Mouse (Mus musculus): ENCODE data around the gene Ltn1. TPM values are rescaled to one million over a fixed set of nuclear protein-coding genes. Genes with fewer than 3 reads are reported as not detected.

Gene Ltn1
- polyA plus RNA-seq, 1 experiment from 2014 or later, result 20.7 TPM

DNA sequence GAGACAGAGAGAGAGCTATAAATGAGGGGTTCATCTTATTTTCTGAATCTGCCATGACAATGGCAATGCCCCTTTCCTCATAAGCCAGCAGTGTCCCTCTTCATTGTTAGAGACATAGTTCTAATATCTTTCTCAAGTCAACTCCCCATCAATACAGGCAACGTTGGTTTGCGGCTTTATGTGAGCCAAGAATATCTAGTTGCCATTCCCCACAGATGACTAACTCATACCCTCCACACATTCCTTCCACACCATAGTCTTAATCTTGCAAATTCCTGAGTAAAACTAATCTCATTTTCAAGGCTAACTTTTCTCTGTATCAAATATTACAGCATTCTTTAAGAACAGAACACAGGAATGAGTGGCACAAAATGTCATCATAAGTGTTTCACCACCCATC lies 49.4 kb downstream of the Ltn1 start:
- no peak for ATAC-seq (ENCODE audit: low read depth)
- H3K36me3 ChIP-seq, result peaks cover 82% of the 10 kb centered on the region
- H3K4me2 ChIP-seq, result no peak overlapping the region
- H3K27ac ChIP-seq (replicated peaks), result no peak overlapping the region
- WGBS, result 94% methylated on average over 2 of the region's 2 CpGs
- H3K9me3 ChIP-seq, result no peaks in the 10 kb centered on the region
- no peaks in the 10 kb centered on the region for H3K27me3 ChIP-seq
- H3K4me3 ChIP-seq, result no peak overlapping the region
- H3K9ac ChIP-seq, result no peak overlapping the region
- H3K4me1 ChIP-seq (replicated peaks), result no peaks in the 10 kb centered on the region

GRCm38 (mm10) chr16:87366445-87366844 lies 66.0 kb downstream of the Ltn1 start:
- Histone ChIP-seq H3K36me3 (peaks cover 63% of the 10 kb centered on the region), H3K27me3 (no peaks in the 10 kb centered on the region), H3K9ac (no peak overlapping the region), H3K4me1 (replicated peaks) (no peaks in the 10 kb centered on the region), H3K27ac (replicated peaks) (no peak overlapping the region), H3K9me3 (no peaks in the 10 kb centered on the region), H3K4me2 (no peak overlapping the region), H3K4me3 (no peak overlapping the region)
- ATAC-seq (ENCODE audit: low read depth), result no peak
- 96% methylated on average over 6 of the region's 6 CpGs for WGBS

- Histone ChIP-seq H3K4me3 (no peak overlapping the region), H3K27me3 (no peaks in the 10 kb centered on the region), H3K9me3 (no peaks in the 10 kb centered on the region), H3K9ac (no peak overlapping the region), H3K27ac (replicated peaks) (no peak overlapping the region), H3K4me2 (no peak overlapping the region), H3K36me3 (peaks cover 63% of the 10 kb centered on the region), H3K4me1 (replicated peaks) (no peaks in the 10 kb centered on the region)
- ATAC-seq (ENCODE audit: low read depth), result no peak
- WGBS, result 67% methylated on average over 10 of the region's 10 CpGs
Measured at GRCm38 (mm10) chr16:87366035-87366434, 66.4 kb downstream of the Ltn1 start.

GRCm38 (mm10) chr16:87364231-87364630 lies 68.2 kb downstream of the Ltn1 start:
- Histone ChIP-seq H3K9me3 (no peaks in the 10 kb centered on the region), H3K4me1 (replicated peaks) (no peaks in the 10 kb centered on the region), H3K9ac (no peak overlapping the region), H3K27me3 (no peaks in the 10 kb centered on the region), H3K27ac (replicated peaks) (no peak overlapping the region), H3K4me3 (no peak overlapping the region), H3K36me3 (peaks cover 68% of the 10 kb centered on the region), H3K4me2 (no peak overlapping the region)
- WGBS, result 93% methylated on average over 4 of the region's 4 CpGs
- no peak for ATAC-seq (ENCODE audit: low read depth)

- no peak overlapping the region for H3K9ac ChIP-seq
- no peaks in the 10 kb centered on the region for H3K9me3 ChIP-seq
- no peaks in the 10 kb centered on the region for H3K4me1 ChIP-seq (replicated peaks)
- peaks cover 63% of the 10 kb centered on the region for H3K36me3 ChIP-seq
- no peaks in the 10 kb centered on the region for H3K27me3 ChIP-seq
- ATAC-seq (ENCODE audit: low read depth), result no peak
- H3K27ac ChIP-seq (replicated peaks), result no peak overlapping the region
- H3K4me2 ChIP-seq, result no peak overlapping the region
- no peak overlapping the region for H3K4me3 ChIP-seq
- WGBS, result 91% methylated on average over 6 of the region's 6 CpGs
Measured at GRCm38 (mm10) chr16:87360096-87360495, 72.3 kb downstream of the Ltn1 start.

GRCm38 (mm10) chr16:87354748-87355147 lies 77.7 kb downstream of the Ltn1 start:
- Histone ChIP-seq H3K4me3 (peak overlapping the region; percentile 68), H3K27me3 (peaks cover 10% of the 10 kb centered on the region), H3K4me2 (peak overlapping the region; percentile 57), H3K36me3 (peaks cover 27% of the 10 kb centered on the region), H3K27ac (replicated peaks) (peak overlapping the region; percentile 90; the same call in 1 of the 2 replicates), H3K4me1 (replicated peaks) (peaks cover 2% of the 10 kb centered on the region; the same call in 1 of the 2 replicates), H3K9me3 (no peaks in the 10 kb centered on the region), H3K9ac (peak overlapping the region; percentile 75; the same call in 1 of the 2 replicates)
- ATAC-seq (ENCODE audit: low read depth), result no peak; the same call in 1 of the 2 replicates
- WGBS, result 81% methylated on average over 7 of the region's 7 CpGs

GRCm38 (mm10) chr16:87354075-87354583 lies 78.3 kb downstream of the Ltn1 start, which contains the start of gene N6amt1:
N6amt1 (plus strand) TSS chr16:87354185.
- H3K4me1 ChIP-seq (replicated peaks), result peaks cover 2% of the 10 kb centered on the region; the same call in 1 of the 2 replicates
- peaks cover 24% of the 10 kb centered on the region for H3K36me3 ChIP-seq
- peak within 1 kb of the TSS; percentile 57 for H3K4me2 ChIP-seq
- H3K27ac ChIP-seq (replicated peaks), result peak within 1 kb of the TSS; percentile 90
- 0% methylated on average over 48 of the region's 48 CpGs for WGBS
- H3K9ac ChIP-seq, result peak within 1 kb of the TSS; percentile 75
- ATAC-seq (ENCODE audit: low read depth), result peak; percentile 99
- H3K4me3 ChIP-seq, result peak within 1 kb of the TSS; percentile 68
- peaks cover 10% of the 10 kb centered on the region for H3K27me3 ChIP-seq
- no peaks in the 10 kb centered on the region for H3K9me3 ChIP-seq

- no peak overlapping the region for H3K27ac ChIP-seq (replicated peaks)
- H3K4me1 ChIP-seq (replicated peaks), result peaks cover 2% of the 10 kb centered on the region; the same call in 1 of the 2 replicates
- H3K4me2 ChIP-seq, result peak overlapping the region; percentile 57
- 94% methylated on average over 1 of the region's 1 CpGs for WGBS
- no peaks in the 10 kb centered on the region for H3K9me3 ChIP-seq
- H3K36me3 ChIP-seq, result peaks cover 19% of the 10 kb centered on the region
- peak overlapping the region; percentile 68 for H3K4me3 ChIP-seq
- H3K27me3 ChIP-seq, result peaks cover 10% of the 10 kb centered on the region
- ATAC-seq (ENCODE audit: low read depth), result peak; percentile 52
- H3K9ac ChIP-seq, result no peak overlapping the region; the same call in 1 of the 2 replicates
Measured at GRCm38 (mm10) chr16:87353605-87354004, 78.8 kb downstream of the Ltn1 start.

GRCm38 (mm10) chr16:87351386-87352105 lies 80.9 kb downstream of the Ltn1 start:
- Histone ChIP-seq H3K36me3 (peaks cover 4% of the 10 kb centered on the region; the same call in 1 of the 2 replicates), H3K4me3 (no peak overlapping the region), H3K9ac (no peak overlapping the region), H3K4me2 (no peak overlapping the region), H3K27me3 (peaks cover 15% of the 10 kb centered on the region), H3K4me1 (replicated peaks) (peaks cover 2% of the 10 kb centered on the region; the same call in 1 of the 2 replicates), H3K9me3 (no peaks in the 10 kb centered on the region), H3K27ac (replicated peaks) (no peak overlapping the region)
- ATAC-seq (ENCODE audit: low read depth), result no peak
- WGBS, result 81% methylated on average over 5 of the region's 5 CpGs

- H3K4me2 ChIP-seq, result no peak overlapping the region
- no peak overlapping the region for H3K27ac ChIP-seq (replicated peaks)
- H3K9ac ChIP-seq, result no peak overlapping the region
- no peak for ATAC-seq (ENCODE audit: low read depth)
- WGBS, result 98% methylated on average over 2 of the region's 2 CpGs
- H3K4me3 ChIP-seq, result no peak overlapping the region
- H3K27me3 ChIP-seq, result peaks cover 15% of the 10 kb centered on the region
- H3K4me1 ChIP-seq (replicated peaks), result no peaks in the 10 kb centered on the region
- no peaks in the 10 kb centered on the region for H3K9me3 ChIP-seq
- no peaks in the 10 kb centered on the region for H3K36me3 ChIP-seq
Measured at GRCm38 (mm10) chr16:87348133-87348532, 84.3 kb downstream of the Ltn1 start.

GRCm38 (mm10) chr16:87341043-87341572 lies 91.3 kb downstream of the Ltn1 start:
- Histone ChIP-seq H3K27me3 (no peaks in the 10 kb centered on the region), H3K4me2 (no peak overlapping the region), H3K36me3 (no peaks in the 10 kb centered on the region), H3K4me3 (no peak overlapping the region), H3K4me1 (replicated peaks) (no peaks in the 10 kb centered on the region), H3K9ac (no peak overlapping the region), H3K9me3 (no peaks in the 10 kb centered on the region), H3K27ac (replicated peaks) (no peak overlapping the region)
- no peak for ATAC-seq (ENCODE audit: low read depth)
- 83% methylated on average over 6 of the region's 6 CpGs for WGBS

DNA sequence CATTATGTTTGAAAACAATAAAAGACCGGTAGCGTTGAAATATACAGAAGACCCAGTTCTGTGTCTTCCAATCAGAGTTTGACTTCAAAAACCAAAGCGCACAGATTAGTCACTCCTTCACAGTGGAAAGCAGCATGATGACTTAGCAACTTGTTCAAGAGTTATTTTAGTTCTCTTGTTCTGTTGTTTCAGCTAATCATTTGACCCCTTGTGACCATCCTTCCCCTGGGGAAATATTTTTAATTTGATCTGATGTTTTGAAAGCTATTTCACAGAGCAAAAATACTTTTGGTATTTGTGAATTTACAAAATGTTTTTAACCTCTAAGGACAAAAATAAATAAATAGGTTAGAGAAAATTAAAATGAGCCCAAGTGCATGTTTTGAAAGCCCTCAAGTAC lies 97.7 kb downstream of the Ltn1 start:
- H3K27me3 ChIP-seq, result no peaks in the 10 kb centered on the region
- no peaks in the 10 kb centered on the region for H3K9me3 ChIP-seq
- no peak for ATAC-seq (ENCODE audit: low read depth)
- H3K27ac ChIP-seq (replicated peaks), result no peak overlapping the region
- no peak overlapping the region for H3K4me3 ChIP-seq
- H3K36me3 ChIP-seq, result no peaks in the 10 kb centered on the region
- 93% methylated on average over 3 of the region's 3 CpGs for WGBS
- H3K9ac ChIP-seq, result no peak overlapping the region
- H3K4me1 ChIP-seq (replicated peaks), result no peaks in the 10 kb centered on the region
- no peak overlapping the region for H3K4me2 ChIP-seq

Data from neural tube, embryonic 13.5 days (tissue).